13 mouse cellular contexts compared by ENCODE assay signal in the genomic region with DNA sequence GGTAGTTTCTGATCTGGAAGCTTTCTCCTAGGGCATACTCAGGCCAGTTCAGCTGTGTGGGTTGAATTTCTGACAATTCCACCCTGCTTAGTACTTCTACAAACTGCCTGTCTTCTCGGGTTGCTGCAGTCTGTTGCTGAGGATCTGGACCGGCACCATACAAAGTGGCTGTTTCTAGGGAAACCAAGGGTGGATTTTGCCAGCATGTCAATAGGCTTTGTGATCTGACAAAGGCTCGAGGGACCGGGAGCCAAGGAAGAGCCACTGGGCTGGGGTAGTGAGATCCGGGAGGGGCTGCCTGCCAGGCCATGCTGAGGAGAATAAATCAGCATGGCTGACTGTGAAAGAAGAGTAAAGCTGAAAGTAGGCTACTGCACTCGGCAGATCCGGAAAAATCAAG. TPM values are rescaled to one million over a fixed set of nuclear protein-coding genes. Genes with fewer than 3 reads are reported as not detected.
DNase-seq lines count a peak whose midpoint lies in the region; ATAC-seq and TF ChIP-seq lines count a peak whose summit lies in the region.
"Had no signal": no experiment of that assay in that cellular context is flagged by ENCODE, and none has a peak within 500 bp of the region (broad histone marks: within the 10 kb centered on the region; RNA-seq: fewer than 3 reads in every experiment).

No protein-coding gene starts in this region.

- no peaks in the 10 kb centered on the region for H3K36me3 ChIP-seq in hindbrain, embryonic 16.5 days (ENCODE audit: control insufficient read depth, insufficient read depth, low read length)
- H3K36me3 ChIP-seq in neural tube, embryonic 12.5 days: no peaks in the 10 kb centered on the region
- no peaks in the 10 kb centered on the region for H3K36me3 ChIP-seq in heart, adult 2 months (ENCODE audit: control insufficient read depth, insufficient read depth, low read length)
- no peaks in the 10 kb centered on the region for H3K36me3 ChIP-seq in heart, embryonic 12.5 days
- H3K36me3 ChIP-seq: embryonic facial prominence, embryonic 12.5 days had no signal

- peak in 1 of 2 experiments; percentile 62 for DNase-seq in layer of hippocampus, adult 2 months (ENCODE audit: low spot score in 2 of 2)
- DNase-seq in layer of hippocampus, adult 9-10 months (ENCODE audit: low spot score): no peak
- DNase-seq in embryo, embryonic 9.5 days (ENCODE audit: extremely low spot score): peak; percentile 22
- no peak for DNase-seq in heart, adult 11 months
- no peak for DNase-seq in heart, adult 2 months
- DNase-seq: gastrocnemius, postnatal 36 days; kidney, postnatal 4 days; retina, postnatal 1 day had no signal

- H3K4me2 ChIP-seq in hindbrain, embryonic 16.5 days (ENCODE audit: low read length): no peak overlapping the region; the same call in 1 of the 2 replicates
- peak overlapping the region; percentile 16; the same call in 1 of the 2 replicates for H3K4me2 ChIP-seq in neural tube, embryonic 12.5 days (replicated peaks)
- no peak overlapping the region for H3K4me2 ChIP-seq in heart, embryonic 12.5 days
- H3K4me2 ChIP-seq: embryonic facial prominence, embryonic 12.5 days had no signal

- H3K79me2 ChIP-seq in heart, adult 2 months (replicated peaks; ENCODE audit: control insufficient read depth, insufficient read depth, low read length): no peaks in the 10 kb centered on the region

- H3K4me3 ChIP-seq in layer of hippocampus, adult 2 months: no peak overlapping the region; the same call in 1 of the 2 replicates
- H3K4me3 ChIP-seq in hindbrain, embryonic 16.5 days (ENCODE audit: low read length): no peak overlapping the region
- no peak overlapping the region for H3K4me3 ChIP-seq in neural tube, embryonic 12.5 days
- no peak overlapping the region for H3K4me3 ChIP-seq in heart, adult 2 months
- H3K4me3 ChIP-seq in heart, embryonic 12.5 days: no peak overlapping the region
- H3K4me3 ChIP-seq: embryonic facial prominence, embryonic 12.5 days had no signal

- no peaks in the 10 kb centered on the region for H3K9me3 ChIP-seq in hindbrain, embryonic 16.5 days (ENCODE audit: control insufficient read depth, low read length)
- H3K9me3 ChIP-seq in neural tube, embryonic 12.5 days: no peaks in the 10 kb centered on the region
- no peaks in the 10 kb centered on the region for H3K9me3 ChIP-seq in heart, embryonic 12.5 days (replicated peaks)
- H3K9me3 ChIP-seq: embryonic facial prominence, embryonic 12.5 days had no signal

- no peak overlapping the region for H3K9ac ChIP-seq in hindbrain, embryonic 16.5 days (ENCODE audit: low read depth, low read length)
- no peak overlapping the region for H3K9ac ChIP-seq in neural tube, embryonic 12.5 days
- H3K9ac ChIP-seq in heart, adult 2 months (ENCODE audit: low read depth, low read length): no peak overlapping the region
- no peak overlapping the region for H3K9ac ChIP-seq in heart, embryonic 12.5 days
- H3K9ac ChIP-seq: embryonic facial prominence, embryonic 12.5 days; liver, embryonic 14.5 days had no signal

- peaks cover 11% of the 10 kb centered on the region for H3K4me1 ChIP-seq in hindbrain, embryonic 16.5 days (ENCODE audit: control insufficient read depth, insufficient read depth, low read depth, low read length)
- H3K4me1 ChIP-seq in neural tube, embryonic 12.5 days: peaks cover 27% of the 10 kb centered on the region; the same call in 1 of the 2 replicates
- H3K4me1 ChIP-seq in heart, adult 2 months (ENCODE audit: control insufficient read depth, insufficient read depth, low read length): no peaks in the 10 kb centered on the region
- H3K4me1 ChIP-seq in heart, embryonic 12.5 days (replicated peaks): no peaks in the 10 kb centered on the region

- TF ChIP-seq CTCF in layer of hippocampus, adult 2 months (conservative IDR thresholded peaks at IDR 0.05): no peak
- TF ChIP-seq CTCF in heart, adult 2 months (IDR thresholded peaks at IDR 0.05): no peak

- no peak for TF ChIP-seq EP300 in heart, adult 2 months (IDR thresholded peaks at IDR 0.05; ENCODE audit: insufficient read depth, low read depth, low read length)

- intact Hi-C loops in heart, adult 2 months (cut with DNase I): no loop called here

- TF ChIP-seq POLR2A in heart, adult 2 months (IDR thresholded peaks at IDR 0.05; ENCODE audit: insufficient read depth, low read depth, low read length): no peak

- no peaks in the 10 kb centered on the region for H3K27me3 ChIP-seq in hindbrain, embryonic 16.5 days (replicated peaks; ENCODE audit: control insufficient read depth, insufficient read depth, low read length)
- no peaks in the 10 kb centered on the region for H3K27me3 ChIP-seq in neural tube, embryonic 12.5 days (replicated peaks)
- no peaks in the 10 kb centered on the region for H3K27me3 ChIP-seq in heart, adult 2 months (ENCODE audit: control insufficient read depth, insufficient read depth, low read length)
- H3K27me3 ChIP-seq in heart, embryonic 12.5 days (replicated peaks): no peaks in the 10 kb centered on the region
- H3K27me3 ChIP-seq: embryonic facial prominence, embryonic 12.5 days had no signal

- peak; percentile 95 for ATAC-seq in hindbrain, embryonic 16.5 days
- peak; percentile 78 for ATAC-seq in neural tube, embryonic 12.5 days (ENCODE audit: low FRiP score, low read depth)
- no peak for ATAC-seq in heart, embryonic 12.5 days (ENCODE audit: insufficient number of reproducible peaks, low FRiP score)

- H3K27ac ChIP-seq in layer of hippocampus, adult 2 months: peak overlapping the region; percentile 86
- H3K27ac ChIP-seq in hindbrain, embryonic 16.5 days (ENCODE audit: low read depth, low read length): peak overlapping the region; percentile 68; the same call in 1 of the 2 replicates
- no peak overlapping the region for H3K27ac ChIP-seq in neural tube, embryonic 12.5 days
- no peak overlapping the region for H3K27ac ChIP-seq in heart, adult 2 months
- no peak overlapping the region for H3K27ac ChIP-seq in heart, embryonic 12.5 days (ENCODE audit: poor library complexity, severe bottlenecking)
- H3K27ac ChIP-seq: embryonic facial prominence, embryonic 12.5 days; liver, embryonic 14.5 days had no signal

- WGBS in hindbrain, embryonic 16.5 days: 8% methylated on average over 7 of the region's 7 CpGs
- 13% methylated on average over 7 of the region's 7 CpGs for WGBS in neural tube, embryonic 12.5 days
- WGBS in heart, adult 2 months: 65% methylated on average over 7 of the region's 7 CpGs
- WGBS in heart, embryonic 12.5 days: 57% methylated on average over 7 of the region's 7 CpGs

RNA-seq across cellular contexts. Expression of gene Amer2, which starts 25.8 kb away (rescaled TPM):
- total RNA-seq in layer of hippocampus, adult 2 months (2021): 10 to 100 TPM; 47.7 to 49.2 TPM
- 19.3 and 21.2 TPM in 2 replicates for polyA plus RNA-seq in hindbrain, embryonic 16.5 days (2015; fragmentation: Nextera tagmentation; extraction: Ambion mirVana)
- 31.1 and 34.7 TPM in 2 replicates for polyA plus RNA-seq in neural tube, embryonic 12.5 days (2016; fragmentation: Nextera tagmentation; extraction: Ambion mirVana)
- total RNA-seq in heart, adult 2 months (2021): not detected
- 0.02 TPM in 1 of 2 replicates, not detected in the other for polyA plus RNA-seq in heart, adult 2 months (2012; rRNA removed)
- polyA plus RNA-seq in heart, embryonic 12.5 days (2016; fragmentation: Nextera tagmentation; extraction: Ambion mirVana): 1.1 TPM in 2 replicates
- total RNA-seq: gastrocnemius, postnatal 36 days had no signal

Comparison
In these comparisons a context has a peak if more than half of its experiments do, and no peak if none do; other contexts are left out.
1. H3K27ac ChIP-seq: peak in layer of hippocampus, adult 2 months (single experiment) and hindbrain, embryonic 16.5 days (single experiment); none in neural tube, embryonic 12.5 days (single experiment), heart, adult 2 months (single experiment) and heart, embryonic 12.5 days (single experiment).